Mouse (Mus musculus): Measurements from ENCODE around the gene Snapc2.

DNA sequence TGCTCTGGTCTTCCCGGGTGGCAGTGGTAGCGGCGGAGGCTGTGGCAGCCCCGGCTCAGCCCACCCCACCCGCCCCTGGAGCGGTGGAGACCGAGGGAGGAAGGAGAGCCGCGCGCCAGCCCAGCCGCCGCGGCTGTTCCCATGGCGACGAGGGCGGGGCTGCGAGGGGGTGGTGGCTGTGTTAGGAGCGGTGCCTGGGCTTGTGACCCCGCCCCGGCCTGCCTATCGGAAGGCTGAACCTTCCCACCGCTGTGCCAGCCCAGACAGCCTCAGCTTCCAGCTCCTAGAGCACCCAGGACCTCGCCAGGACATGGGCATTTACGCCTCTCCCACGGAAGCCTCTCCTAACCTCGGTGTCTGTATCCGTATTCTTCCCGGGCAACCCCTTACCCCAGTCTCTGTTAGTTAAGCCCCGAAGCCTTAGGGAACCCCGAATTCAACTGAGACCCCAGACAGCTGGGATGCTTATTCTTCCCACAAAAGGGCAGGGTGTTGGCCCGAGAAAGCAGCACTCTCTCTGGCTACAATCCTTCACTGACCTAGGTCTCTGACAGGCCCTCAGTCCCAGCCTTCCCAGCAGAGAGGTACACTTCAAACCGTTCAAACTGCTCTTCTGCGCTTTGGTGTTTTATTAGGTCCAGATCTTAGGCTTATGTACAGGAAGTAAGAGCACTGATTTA is 6.4 kb downstream of the Snapc2 start, which contains the start of gene Ctxn1:
- TF ChIP-seq CTCF (IDR thresholded peaks at IDR 0.05; ENCODE audit: extremely low read depth, insufficient read depth, insufficient read length, insufficient replicate concordance) (no peak), POLR2A (IDR thresholded peaks at IDR 0.05; ENCODE audit: low read depth, low read length) (no peak)
